Mouse (Mus musculus) hindbrain, embryonic 12.5 days (tissue): ENCODE results near the gene Hmx1. TPM values are rescaled to one million over a fixed set of nuclear protein-coding genes. Genes with fewer than 3 reads are reported as not detected.
A peak's percentile ranks its signal among the peaks of the same experiment; 100 is the strongest.

Source experiments
- ATAC-seq: fragments of 200-750 bp; cut with Nextera tagmentation; 2 replicates; pipeline ENCODE4 v1.8.0; 2017; ENCODE audit warnings: moderate TSS enrichment; ENCODE audit not compliant: low FRiP score
- H3K27ac ChIP-seq: fragments of 300-500 bp; sonication (generic); 2 replicates; pipeline ENCODE4 v1.5.1; 2016; ENCODE audit warnings: mild to moderate bottlenecking
- H3K27me3 ChIP-seq: fragments of 300-500 bp; sonication (generic); 2 replicates; pipeline ENCODE4 v1.6.1; 2016; ENCODE audit warnings: mild to moderate bottlenecking
- H3K36me3 ChIP-seq: fragments of 300-500 bp; sonication (generic); 2 replicates; pipeline ENCODE4 v1.6.1; 2016; ENCODE audit warnings: mild to moderate bottlenecking
- H3K4me1 ChIP-seq: fragments of 300-500 bp; sonication (generic); 2 replicates; pipeline ENCODE4 v1.6.1; 2016
- H3K4me2 ChIP-seq: fragments of 300-500 bp; sonication (generic); replicated peaks from 2 replicates; pipeline ENCODE4 v1.6.1; 2016; ENCODE audit warnings: mild to moderate bottlenecking
- H3K4me3 ChIP-seq: fragments of 300-500 bp; sonication (generic); 2 replicates; pipeline ENCODE4 v1.5.1; 2016; ENCODE audit warnings: mild to moderate bottlenecking
- H3K9ac ChIP-seq: fragments of 300-500 bp; sonication (generic); 2 replicates; pipeline ENCODE4 v1.6.1; 2016; ENCODE audit warnings: mild to moderate bottlenecking, moderate library complexity
- H3K9me3 ChIP-seq: fragments of 300-500 bp; sonication (generic); replicated peaks from 2 replicates; pipeline ENCODE4 v1.6.1; 2016; ENCODE audit warnings: mild to moderate bottlenecking
- WGBS: fragments of 180-500 bp; shearing (Covaris S2); methylation state at CpG from one replicate; pipeline ENCODE4 v1.1.7; 2016; 5-methylcytosine and 5-hydroxymethylcytosine counted together
- polyA plus RNA-seq: library from polyadenylated mRNA; unstranded; fragments of >200 nt; fragmentation: Nextera tagmentation; extraction: Ambion mirVana; gene quantifications from 2 replicates; pipeline ENCODE4 v1.2.1, GENCODE M21; 2016

The Hmx1 gene
- polyA plus RNA-seq, 1 experiment from 2014 or later = 15.5 TPM

DNA sequence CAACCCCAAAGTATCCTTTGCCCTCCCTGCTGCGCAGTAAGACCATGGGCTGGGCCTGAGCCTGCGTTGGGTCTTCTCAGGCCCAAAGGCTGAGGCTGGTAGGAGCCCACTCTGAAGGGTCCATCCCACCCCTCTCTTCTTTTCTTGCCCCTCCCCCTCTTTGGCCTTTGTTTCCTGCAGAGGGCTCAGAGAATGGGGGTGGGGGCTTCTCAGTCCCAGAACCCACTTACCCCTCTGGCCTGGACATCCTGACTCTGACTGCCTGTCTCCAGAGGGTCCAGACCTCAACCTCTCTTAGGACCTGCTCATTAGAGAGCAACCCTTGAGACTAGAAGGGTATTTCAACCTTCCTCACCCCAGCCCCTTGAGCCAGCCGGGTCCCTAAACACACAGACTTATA lies 1.0 kb downstream of the Hmx1 start:
- peak overlapping the region; percentile 9; the same call in 1 of the 2 replicates for H3K4me3 ChIP-seq
- H3K27ac ChIP-seq = no peak overlapping the region
- H3K4me1 ChIP-seq = peaks cover 28% of the 10 kb centered on the region
- no peak overlapping the region for H3K4me2 ChIP-seq
- no peak for ATAC-seq
- H3K27me3 ChIP-seq = peaks cover 100% of the 10 kb centered on the region
- no peak overlapping the region for H3K9ac ChIP-seq
- no peaks in the 10 kb centered on the region for H3K36me3 ChIP-seq
- H3K9me3 ChIP-seq = no peaks in the 10 kb centered on the region
- 6% methylated on average over 2 of the region's 3 CpGs for WGBS

DNA sequence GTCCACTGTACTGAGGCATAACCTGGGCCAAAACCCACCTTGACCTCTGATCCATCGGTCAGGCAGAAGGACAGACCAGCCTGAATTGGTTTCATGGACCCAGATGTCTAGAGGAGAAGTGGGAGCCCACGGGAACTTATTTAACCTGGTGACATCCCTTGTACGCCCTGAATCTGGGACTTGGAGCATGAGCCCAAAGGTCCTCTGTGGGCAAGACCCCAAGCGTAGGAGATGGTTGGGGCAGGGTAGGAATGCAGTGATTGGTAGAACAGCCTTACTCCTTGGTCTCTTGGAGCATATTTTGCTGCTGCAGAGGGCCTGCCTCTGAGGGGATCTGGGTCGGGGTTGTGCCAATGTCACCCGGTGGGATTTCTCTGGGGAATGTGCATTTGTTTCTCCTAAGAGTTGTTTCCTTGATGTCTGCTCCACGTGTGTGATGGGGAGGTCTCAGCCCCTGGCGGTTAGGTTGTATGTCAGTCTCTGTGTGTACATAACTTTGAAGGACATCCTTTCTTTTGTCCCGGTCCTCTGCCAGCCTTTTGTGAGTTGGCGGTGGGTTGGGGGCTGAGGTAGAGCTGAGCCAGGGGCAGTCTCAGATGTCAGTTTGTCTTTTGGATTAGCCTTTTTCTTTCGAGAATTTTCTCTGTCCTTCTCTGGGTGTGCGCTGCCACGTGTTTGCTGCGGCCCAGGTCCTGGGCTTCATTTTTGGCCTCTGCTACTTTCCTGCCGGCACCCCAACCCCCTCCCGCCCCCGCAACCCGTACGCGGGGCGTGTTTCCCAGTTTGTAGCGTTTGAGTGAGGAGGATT lies 2.1 kb downstream of the Hmx1 start:
- 2% methylated on average over 22 of the region's 22 CpGs for WGBS
- ATAC-seq = no peak
- Histone ChIP-seq H3K36me3 (no peaks in the 10 kb centered on the region), H3K27me3 (peaks cover 100% of the 10 kb centered on the region), H3K4me1 (peaks cover 32% of the 10 kb centered on the region), H3K4me3 (peak overlapping the region; percentile 29), H3K4me2 (peak overlapping the region; percentile 47; the same call in 1 of the 2 replicates), H3K9me3 (no peaks in the 10 kb centered on the region), H3K9ac (no peak overlapping the region), H3K27ac (no peak overlapping the region)

DNA sequence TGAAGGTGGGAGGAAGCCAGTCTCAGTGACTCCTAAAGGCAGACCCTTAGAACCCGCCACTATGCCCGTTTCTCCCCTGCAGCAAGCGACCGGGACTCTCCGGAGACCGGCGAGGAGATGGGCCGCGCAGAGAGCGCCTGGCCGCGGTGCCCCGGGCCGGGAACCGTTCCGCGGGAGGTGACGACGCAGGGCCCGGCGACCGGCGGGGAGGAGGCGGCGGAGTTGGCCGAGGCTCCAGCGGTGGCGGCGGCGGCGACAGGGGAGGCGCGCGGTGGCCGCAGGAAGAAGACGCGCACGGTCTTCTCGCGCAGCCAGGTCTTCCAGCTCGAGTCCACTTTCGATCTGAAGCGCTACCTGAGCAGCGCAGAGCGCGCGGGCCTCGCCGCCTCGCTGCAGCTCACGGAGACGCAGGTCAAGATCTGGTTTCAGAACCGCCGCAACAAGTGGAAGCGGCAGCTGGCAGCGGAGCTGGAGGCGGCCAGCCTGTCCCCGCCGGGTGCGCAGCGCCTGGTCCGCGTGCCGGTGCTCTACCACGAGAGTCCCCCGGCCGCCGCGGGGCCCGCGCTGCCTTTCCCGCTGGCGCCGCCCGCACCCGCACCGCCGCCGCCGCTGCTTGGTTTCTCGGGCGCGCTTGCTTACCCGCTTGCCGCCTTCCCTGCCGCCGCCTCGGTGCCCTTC lies 2.9 kb downstream of the Hmx1 start:
- ATAC-seq = no peak
- Histone ChIP-seq H3K4me3 (peak overlapping the region; percentile 29), H3K9me3 (no peaks in the 10 kb centered on the region), H3K4me2 (peak overlapping the region; percentile 47), H3K4me1 (peaks cover 32% of the 10 kb centered on the region), H3K27me3 (peaks cover 98% of the 10 kb centered on the region), H3K27ac (no peak overlapping the region), H3K9ac (peak overlapping the region; percentile 18; the same call in 1 of the 2 replicates), H3K36me3 (no peaks in the 10 kb centered on the region)
- under 1% methylated on average over 82 of the region's 88 CpGs for WGBS

DNA sequence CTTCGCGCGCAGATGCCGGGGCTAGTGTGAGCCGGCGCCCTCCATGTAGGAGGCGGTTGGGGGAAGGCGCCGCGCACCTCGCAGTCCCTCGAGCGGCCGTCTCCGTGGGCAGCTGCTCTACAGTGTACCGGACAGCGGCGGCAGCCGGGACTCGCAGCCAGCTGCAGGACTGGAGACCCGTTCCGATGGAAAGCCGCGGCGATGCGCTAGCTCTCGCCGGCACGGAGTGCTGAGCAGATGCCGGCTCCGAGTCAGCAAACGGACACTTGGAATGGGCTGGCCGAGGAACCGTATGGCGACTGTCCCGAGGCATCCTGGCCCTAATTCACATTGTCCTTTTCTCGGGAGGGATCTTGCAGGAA lies 3.4 kb downstream of the Hmx1 start:
- WGBS = under 1% methylated on average over 37 of the region's 37 CpGs
- H3K9me3 ChIP-seq = no peaks in the 10 kb centered on the region

DNA sequence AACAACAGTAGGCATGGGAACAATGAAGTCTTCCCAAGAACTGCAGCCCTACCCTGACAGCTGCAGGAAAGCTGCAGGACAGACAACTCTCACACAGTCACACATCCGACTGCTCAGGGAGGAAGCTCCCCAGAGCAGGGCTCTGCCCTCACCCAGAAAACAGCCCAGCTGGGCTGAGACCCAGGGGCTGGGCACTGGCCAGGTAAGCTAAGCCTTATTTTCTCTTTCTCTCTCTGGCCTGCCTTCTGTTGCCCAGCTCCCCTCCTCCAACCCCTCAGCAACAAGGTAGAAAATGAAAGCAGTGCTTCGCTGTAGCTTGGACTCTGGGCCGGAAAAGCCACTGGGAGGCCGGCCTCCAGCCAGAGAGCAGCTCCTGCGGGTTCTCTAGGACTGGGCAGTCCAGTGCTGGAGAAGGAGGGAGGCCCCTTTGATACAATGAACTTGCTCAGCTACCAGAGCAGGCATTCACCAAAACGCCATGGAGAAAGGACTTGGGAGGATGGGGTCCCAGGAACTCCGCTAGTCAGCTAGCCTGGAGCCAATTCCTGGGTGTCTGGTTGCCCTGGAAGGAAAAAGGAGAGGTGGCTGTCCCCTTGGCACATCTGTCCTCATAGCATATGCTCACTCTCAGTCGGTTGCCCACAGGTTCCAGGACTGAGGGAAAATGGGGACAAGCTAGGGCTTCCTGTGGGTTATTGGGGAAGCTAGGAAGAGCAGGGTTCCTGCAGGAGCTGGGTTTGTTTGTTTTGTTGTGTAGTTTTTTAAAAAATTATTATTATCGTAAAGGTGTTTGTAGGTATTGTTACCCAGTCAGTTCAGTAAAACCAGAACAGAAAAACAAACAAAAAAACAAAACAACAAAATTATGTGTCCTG lies 6.9 kb downstream of the Hmx1 start:
- Histone ChIP-seq H3K27me3 (peaks cover 98% of the 10 kb centered on the region), H3K9ac (no peak overlapping the region), H3K9me3 (no peaks in the 10 kb centered on the region), H3K27ac (no peak overlapping the region), H3K4me3 (0 out of 2 replicates have a peak overlapping the region, but pooled peaks have one; percentile 2), H3K4me1 (peaks cover 26% of the 10 kb centered on the region), H3K36me3 (no peaks in the 10 kb centered on the region), H3K4me2 (no peak overlapping the region)
- 3% methylated on average over 9 of the region's 9 CpGs for WGBS
- no peak for ATAC-seq

More for the DNA sequence above, 3.4 kb downstream of the Hmx1 start:
- no peak for ATAC-seq
- no peak overlapping the region for H3K27ac ChIP-seq
- peak overlapping the region; percentile 47 for H3K4me2 ChIP-seq
- peak overlapping the region; percentile 29 for H3K4me3 ChIP-seq
- peaks cover 32% of the 10 kb centered on the region for H3K4me1 ChIP-seq
- peak overlapping the region; percentile 18; the same call in 1 of the 2 replicates for H3K9ac ChIP-seq
- no peaks in the 10 kb centered on the region for H3K36me3 ChIP-seq
- peaks cover 98% of the 10 kb centered on the region for H3K27me3 ChIP-seq

DNA sequence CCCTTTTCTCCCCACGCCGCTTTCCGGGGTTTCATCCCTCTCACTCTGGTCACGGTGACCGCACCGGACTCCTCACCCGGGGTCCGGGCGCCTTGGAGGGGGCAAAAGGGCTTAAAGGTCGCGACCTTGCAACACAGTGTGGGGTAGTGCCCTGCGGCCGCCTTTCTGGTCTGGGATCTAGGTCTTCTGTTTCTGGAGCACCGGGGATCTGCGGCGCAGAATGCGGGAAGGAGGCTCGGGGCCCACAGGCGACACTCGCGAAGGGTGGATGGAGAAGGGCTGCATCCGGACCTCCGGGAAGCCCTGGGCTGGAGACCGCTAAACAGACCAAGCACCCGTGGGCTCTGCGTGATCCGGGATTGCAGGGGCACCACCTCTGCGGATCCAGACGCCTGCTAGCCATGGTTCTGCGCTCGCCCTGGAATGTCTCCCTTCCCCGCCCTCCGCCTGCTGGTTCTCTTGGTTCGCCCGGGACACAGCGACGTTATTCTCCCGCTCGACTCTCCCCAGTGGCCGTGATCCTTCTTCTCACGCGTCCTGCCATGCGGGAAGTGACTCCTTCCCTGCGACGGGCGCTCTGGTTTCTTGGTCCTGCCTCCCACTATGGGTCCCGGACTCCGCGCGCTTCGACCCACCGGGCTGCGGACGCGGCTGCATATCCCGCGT lies 8.2 kb downstream of the Hmx1 start:
- H3K4me1 ChIP-seq = peaks cover 18% of the 10 kb centered on the region
- no peak overlapping the region for H3K9ac ChIP-seq
- H3K4me3 ChIP-seq = peak overlapping the region; percentile 20; the same call in 1 of the 2 replicates
- H3K27ac ChIP-seq = no peak overlapping the region
- WGBS = under 1% methylated on average over 57 of the region's 57 CpGs
- H3K4me2 ChIP-seq = peak overlapping the region; percentile 34
- ATAC-seq = no peak
- no peaks in the 10 kb centered on the region for H3K9me3 ChIP-seq
- peaks cover 98% of the 10 kb centered on the region for H3K27me3 ChIP-seq
- no peaks in the 10 kb centered on the region for H3K36me3 ChIP-seq

DNA sequence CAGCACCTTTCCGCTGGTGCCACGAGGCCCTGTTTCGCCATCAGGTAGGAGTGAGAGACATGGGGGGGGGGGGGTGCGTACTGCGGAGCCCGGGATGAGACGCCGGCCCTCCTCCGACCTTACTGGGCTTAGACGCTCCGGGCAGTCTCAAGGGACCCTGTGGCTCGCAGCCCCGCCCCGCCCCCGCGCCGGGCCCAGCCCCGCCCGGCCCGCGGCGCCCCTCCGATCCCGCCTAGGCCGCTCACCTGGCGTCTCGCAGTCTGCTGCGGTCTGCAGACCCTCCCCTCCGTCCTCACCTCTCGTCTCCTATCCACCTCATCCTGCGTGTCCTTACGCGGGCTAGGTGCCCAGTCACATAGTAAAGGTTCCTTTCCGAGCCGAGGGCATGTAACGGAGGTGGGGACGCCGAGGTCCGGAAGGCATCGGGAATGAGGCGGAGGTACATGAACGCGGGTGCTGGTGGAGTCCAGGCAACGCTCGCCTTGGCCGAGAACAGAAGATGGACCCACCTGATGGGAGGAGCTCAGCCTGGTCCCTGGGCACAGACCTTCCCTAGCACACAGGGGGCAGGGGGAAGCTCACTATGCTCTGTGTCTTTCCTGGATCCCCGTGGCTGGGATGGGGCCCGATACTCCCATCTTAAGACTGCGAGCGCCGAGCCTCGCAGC lies 8.9 kb downstream of the Hmx1 start:
- Histone ChIP-seq H3K27me3 (peaks cover 98% of the 10 kb centered on the region), H3K4me3 (peak overlapping the region; percentile 20), H3K27ac (no peak overlapping the region), H3K9ac (no peak overlapping the region), H3K9me3 (no peaks in the 10 kb centered on the region), H3K4me2 (peak overlapping the region; percentile 34), H3K36me3 (no peaks in the 10 kb centered on the region), H3K4me1 (peaks cover 14% of the 10 kb centered on the region)
- under 1% methylated on average over 52 of the region's 52 CpGs for WGBS
- no peak for ATAC-seq

DNA sequence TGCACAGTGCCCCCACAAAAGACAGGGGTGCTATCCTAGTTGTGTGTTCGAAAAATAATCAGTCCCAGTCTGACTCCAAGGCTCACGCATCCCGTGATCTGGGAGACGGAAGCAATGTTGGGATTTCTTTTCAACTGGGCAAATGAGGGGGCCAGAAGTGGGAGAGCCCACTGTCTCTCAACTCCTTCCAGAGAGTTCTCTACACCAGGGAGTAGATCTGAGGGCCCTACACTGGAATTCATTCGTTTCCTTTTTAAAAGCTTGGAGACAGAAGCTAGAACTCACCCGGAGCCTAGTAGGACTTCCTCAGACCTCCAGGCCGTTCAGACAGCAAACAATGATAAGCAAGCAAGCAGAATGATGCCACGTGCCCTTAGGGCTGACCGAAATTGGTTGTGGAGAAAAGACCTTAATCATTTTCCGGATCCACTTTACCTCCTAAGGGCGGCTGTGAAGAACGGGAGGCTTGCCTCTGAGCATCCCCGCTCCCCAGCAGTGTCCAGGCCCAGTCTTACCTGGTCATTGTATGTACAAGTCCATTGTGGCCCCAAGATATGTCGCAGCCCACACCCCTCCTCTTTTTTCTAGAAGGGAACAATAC lies 9.5 kb downstream of the Hmx1 start:
- Histone ChIP-seq H3K27me3 (peaks cover 98% of the 10 kb centered on the region), H3K36me3 (no peaks in the 10 kb centered on the region), H3K9ac (no peak overlapping the region), H3K4me2 (no peak overlapping the region), H3K4me3 (no peak overlapping the region), H3K27ac (no peak overlapping the region), H3K9me3 (no peaks in the 10 kb centered on the region), H3K4me1 (peaks cover 14% of the 10 kb centered on the region)
- no peak for ATAC-seq
- WGBS = 2% methylated on average over 14 of the region's 14 CpGs

DNA sequence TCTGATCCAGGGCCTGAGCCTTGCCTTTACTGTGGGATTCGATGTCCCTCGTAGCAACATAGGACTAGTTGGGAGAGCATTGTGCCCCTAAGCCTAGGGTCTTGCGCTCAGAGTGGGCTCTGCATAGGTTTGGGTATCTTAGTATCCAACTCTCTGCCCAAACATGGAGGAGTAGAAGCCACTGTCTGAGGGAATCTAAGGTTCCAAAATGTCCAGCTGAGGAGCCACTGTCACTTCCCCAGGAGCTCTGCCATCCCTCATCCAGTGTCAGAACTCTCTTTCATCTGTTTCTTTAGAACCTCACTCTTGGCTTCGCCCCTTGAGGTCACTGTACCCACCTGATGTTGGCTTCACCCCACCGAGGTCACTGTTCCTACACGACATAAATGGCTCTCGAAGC lies 10.2 kb downstream of the Hmx1 start:
- no peaks in the 10 kb centered on the region for H3K9me3 ChIP-seq
- no peak overlapping the region for H3K4me3 ChIP-seq
- peaks cover 14% of the 10 kb centered on the region for H3K4me1 ChIP-seq
- no peak overlapping the region for H3K9ac ChIP-seq
- no peak for ATAC-seq
- no peak overlapping the region for H3K27ac ChIP-seq
- WGBS = 8% methylated on average over 7 of the region's 7 CpGs
- H3K36me3 ChIP-seq = no peaks in the 10 kb centered on the region
- H3K4me2 ChIP-seq = no peak overlapping the region
- H3K27me3 ChIP-seq = peaks cover 98% of the 10 kb centered on the region

DNA sequence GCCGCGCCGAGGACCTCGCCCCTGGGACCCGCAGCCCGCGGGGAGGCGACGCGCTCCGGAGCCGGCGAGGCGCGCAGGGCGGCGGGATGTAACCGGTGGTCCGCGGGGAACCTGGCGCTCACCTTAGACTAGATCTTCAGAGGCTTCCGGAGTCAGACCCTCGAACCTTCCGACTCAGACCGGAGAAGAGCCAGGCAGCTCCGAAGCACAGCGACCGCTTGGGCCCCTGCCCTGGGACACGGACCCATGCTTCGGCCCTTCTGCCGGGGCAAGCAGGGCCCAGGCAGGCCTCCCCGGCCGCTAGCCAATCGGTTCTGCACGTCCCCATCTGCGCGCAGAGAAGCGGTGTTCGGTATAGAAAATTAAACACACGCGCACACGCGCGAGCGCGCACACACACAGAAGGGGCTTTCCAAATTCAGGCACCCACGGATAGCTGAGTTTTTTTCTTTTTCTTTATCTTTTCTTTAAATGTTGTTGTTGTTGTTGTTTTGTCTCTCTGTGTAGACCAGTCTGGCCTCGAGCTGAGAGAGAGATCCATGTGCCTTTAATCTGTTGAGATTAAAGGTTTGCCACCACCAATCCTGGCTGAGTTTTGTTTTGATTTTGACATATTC lies 10.9 kb downstream of the Hmx1 start:
- Histone ChIP-seq H3K9ac (no peak overlapping the region), H3K27me3 (peaks cover 98% of the 10 kb centered on the region), H3K36me3 (no peaks in the 10 kb centered on the region), H3K4me2 (peak overlapping the region; percentile 13; the same call in 1 of the 2 replicates), H3K4me1 (peaks cover 14% of the 10 kb centered on the region), H3K9me3 (no peaks in the 10 kb centered on the region), H3K4me3 (peak overlapping the region; percentile 7), H3K27ac (no peak overlapping the region)
- under 1% methylated on average over 48 of the region's 48 CpGs for WGBS
- ATAC-seq = no peak

DNA sequence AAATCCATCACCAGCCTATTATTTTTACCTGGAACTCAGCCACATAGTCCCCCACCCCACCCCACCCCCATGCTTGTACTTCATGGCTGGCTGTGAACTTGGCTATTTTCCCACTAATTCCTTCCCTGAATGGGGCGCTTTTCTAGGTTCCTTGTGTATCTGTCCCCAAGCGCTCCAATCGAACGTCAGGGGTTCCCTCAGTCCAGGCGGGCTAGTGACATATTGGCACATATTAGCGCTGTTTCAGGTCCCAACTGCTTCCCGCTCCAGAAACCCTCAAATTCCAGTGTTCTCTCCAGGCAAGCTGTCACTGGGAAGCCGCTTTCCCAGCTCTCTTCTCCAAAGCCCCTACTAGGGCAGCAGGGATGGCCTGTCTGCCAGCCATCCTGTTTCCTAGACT lies 12.3 kb downstream of the Hmx1 start:
- no peak overlapping the region for H3K4me3 ChIP-seq
- H3K27me3 ChIP-seq = peaks cover 99% of the 10 kb centered on the region
- H3K4me2 ChIP-seq = no peak overlapping the region
- no peaks in the 10 kb centered on the region for H3K9me3 ChIP-seq
- no peaks in the 10 kb centered on the region for H3K36me3 ChIP-seq
- peaks cover 10% of the 10 kb centered on the region for H3K4me1 ChIP-seq
- H3K27ac ChIP-seq = no peak overlapping the region
- 6% methylated on average over 8 of the region's 8 CpGs for WGBS
- no peak for ATAC-seq
- no peak overlapping the region for H3K9ac ChIP-seq
